ENCODE assay signal across 8 mouse cellular contexts in genomic region chr14:61274414-61275198, GRCm38 (mm10). TPM values are rescaled to one million over a fixed set of nuclear protein-coding genes. Genes with fewer than 3 reads are reported as not detected.
A peak's percentile ranks its signal among the peaks of the same experiment; 100 is the strongest.
DNase-seq lines count a peak whose midpoint lies in the region; ATAC-seq and TF ChIP-seq lines count a peak whose summit lies in the region.
"Had no signal": no experiment of that assay in that cellular context is flagged by ENCODE, and none has a peak within 500 bp of the region (broad histone marks: within the 10 kb centered on the region; RNA-seq: fewer than 3 reads in every experiment).

No protein-coding gene starts in this region.

- no peak for TF ChIP-seq CTCF in ES-Bruce4 (IDR thresholded peaks at IDR 0.05; ENCODE audit: low read depth, low read length)

- H3K4me3 ChIP-seq in ES-Bruce4 (ENCODE audit: low read depth, low read length): peak overlapping the region; percentile 52
- H3K4me3 ChIP-seq in hindbrain, embryonic 13.5 days: peak overlapping the region; percentile 27
- peak overlapping the region; percentile 9; the same call in 1 of the 2 replicates for H3K4me3 ChIP-seq in midbrain, embryonic 11.5 days (ENCODE audit: low read depth, low read length)

- H3K4me2 ChIP-seq in hindbrain, embryonic 13.5 days: peak overlapping the region; percentile 48
- peak overlapping the region; percentile 38 for H3K4me2 ChIP-seq in midbrain, embryonic 11.5 days

- TF ChIP-seq POLR2A in ES-Bruce4 (IDR thresholded peaks at IDR 0.05; ENCODE audit: insufficient read depth, low read length): no peak

- no peaks in the 10 kb centered on the region for H3K36me3 ChIP-seq in ES-Bruce4 (ENCODE audit: control insufficient read depth, insufficient read depth, low read length, poor library complexity, severe bottlenecking)
- H3K36me3 ChIP-seq in hindbrain, embryonic 13.5 days: no peaks in the 10 kb centered on the region
- no peaks in the 10 kb centered on the region for H3K36me3 ChIP-seq in midbrain, embryonic 11.5 days (ENCODE audit: control insufficient read depth, insufficient read depth, low read length)

- 13% methylated on average over 38 of the region's 38 CpGs for WGBS in hindbrain, embryonic 13.5 days
- 9% methylated on average over 38 of the region's 38 CpGs for WGBS in midbrain, embryonic 11.5 days

- no peak for TF ChIP-seq EP300 in ES-Bruce4 (IDR thresholded peaks at IDR 0.05; ENCODE audit: insufficient read depth, low read depth, low read length)

- H3K9ac ChIP-seq in ES-Bruce4 (ENCODE audit: low read depth, poor library complexity, severe bottlenecking): no peak overlapping the region
- H3K9ac ChIP-seq in hindbrain, embryonic 13.5 days: 0 out of 2 replicates have a peak overlapping the region, but pooled peaks have one; percentile 39
- H3K9ac ChIP-seq in midbrain, embryonic 11.5 days (ENCODE audit: low read length): no peak overlapping the region

- peak; percentile 11 for DNase-seq in ZHBTc4 (ENCODE audit: low read depth, low spot score)
- peak; percentile 84 for DNase-seq in midbrain, embryonic 11.5 days (ENCODE audit: low spot score, missing footprints)
- no peak for DNase-seq in adrenal gland, postnatal 36 days
- no peak for DNase-seq in layer of hippocampus, adult 9-11 months
- DNase-seq in cerebellum, postnatal 4 days (ENCODE audit: low spot score in 2 of 2): no peak

- no peak for ATAC-seq in hindbrain, embryonic 13.5 days (ENCODE audit: low FRiP score)
- ATAC-seq in midbrain, embryonic 11.5 days (ENCODE audit: low FRiP score): no peak

- H3K27ac ChIP-seq in ES-Bruce4 (ENCODE audit: insufficient read depth, low read length): no peak overlapping the region
- no peak overlapping the region for H3K27ac ChIP-seq in hindbrain, embryonic 13.5 days
- H3K27ac ChIP-seq in midbrain, embryonic 11.5 days (ENCODE audit: low read depth, low read length): no peak overlapping the region

- no peaks in the 10 kb centered on the region for H3K27me3 ChIP-seq in ES-Bruce4 (ENCODE audit: control insufficient read depth, insufficient read depth, low read length, poor library complexity, severe bottlenecking)
- peaks cover 50% of the 10 kb centered on the region for H3K27me3 ChIP-seq in hindbrain, embryonic 13.5 days
- peaks cover 16% of the 10 kb centered on the region for H3K27me3 ChIP-seq in midbrain, embryonic 11.5 days (ENCODE audit: control insufficient read depth, insufficient read depth, low read length)

- peaks cover 5% of the 10 kb centered on the region for H3K9me3 ChIP-seq in ES-Bruce4 (replicated peaks; ENCODE audit: control insufficient read depth, insufficient read depth, low read length, poor library complexity, severe bottlenecking)
- H3K9me3 ChIP-seq in hindbrain, embryonic 13.5 days: no peaks in the 10 kb centered on the region
- H3K9me3 ChIP-seq in midbrain, embryonic 11.5 days (ENCODE audit: control insufficient read depth, low read length): no peaks in the 10 kb centered on the region

- no peaks in the 10 kb centered on the region for H3K4me1 ChIP-seq in ES-Bruce4 (ENCODE audit: control insufficient read depth, insufficient read depth, low read length)
- H3K4me1 ChIP-seq in hindbrain, embryonic 13.5 days (replicated peaks): peaks cover 13% of the 10 kb centered on the region
- H3K4me1 ChIP-seq in midbrain, embryonic 11.5 days (ENCODE audit: control insufficient read depth, insufficient read depth, low read length): peaks cover 2% of the 10 kb centered on the region; the same call in 1 of the 2 replicates

RNA-seq across cellular contexts. Expression of gene Sgcg, which starts 16.3 kb away (rescaled TPM):
- polyA plus RNA-seq in ES-Bruce4 (2011; ENCODE audit: insufficient read depth, insufficient read length, low read depth, missing spikeins): not detected in 2 replicates
- 0.16 and 0.19 TPM in 2 replicates for polyA plus RNA-seq in hindbrain, embryonic 13.5 days (2015; fragmentation: Nextera tagmentation; extraction: Ambion mirVana)
- not detected in 2 replicates for polyA plus RNA-seq in midbrain, embryonic 11.5 days (2014; fragmentation: Nextera tagmentation; extraction: Ambion mirVana)
- total RNA-seq in adrenal gland, postnatal 36 days (2021): 1 to 10 TPM in 1 of 2 experiments, under 1 TPM in 1; 0.73 to 1.9 TPM
- polyA plus RNA-seq: liver, adult 2 months had no signal

RNA-seq across cellular contexts. Expression of gene Arl11, which starts 34.9 kb away (rescaled TPM):
- polyA plus RNA-seq in ES-Bruce4 (2011; ENCODE audit: insufficient read depth, insufficient read length, low read depth, missing spikeins): not detected in 2 replicates
- 0.36 and 0.43 TPM in 2 replicates for polyA plus RNA-seq in hindbrain, embryonic 13.5 days (2015; fragmentation: Nextera tagmentation; extraction: Ambion mirVana)
- polyA plus RNA-seq in midbrain, embryonic 11.5 days (2014; fragmentation: Nextera tagmentation; extraction: Ambion mirVana): 0.23 and 0.57 TPM in 2 replicates
- 1 to 10 TPM in 1 of 2 experiments, under 1 TPM in 1; 0.49 to 2.1 TPM for total RNA-seq in adrenal gland, postnatal 36 days (2021)

Comparison
In these comparisons a context has a peak if more than half of its experiments do, and no peak if none do; other contexts are left out.
1. DNase-seq: peak in ZHBTc4 (single experiment) and midbrain, embryonic 11.5 days (single experiment); none in adrenal gland, postnatal 36 days (0 of 2), layer of hippocampus, adult 9-11 months (single experiment) and cerebellum, postnatal 4 days (0 of 2).
2. Peak in every context shown above with its lines, with median percentiles within 50 percentile points of each other: H3K4me3 ChIP-seq.